8 mouse cellular contexts compared by ENCODE assay signal in genomic region chr16:52453971-52454514, GRCm38 (mm10). TPM values are rescaled to one million over a fixed set of nuclear protein-coding genes. Genes with fewer than 3 reads are reported as not detected.
DNase-seq lines count a peak whose midpoint lies in the region; ATAC-seq and TF ChIP-seq lines count a peak whose summit lies in the region.

Gene Alcam, minus strand, starts transcription at chr16:52454074.

- H3K36me3 ChIP-seq in kidney, embryonic 14.5 days (ENCODE audit: control insufficient read depth, insufficient read depth, low read length): no peaks in the 10 kb centered on the region
- no peaks in the 10 kb centered on the region for H3K36me3 ChIP-seq in limb, embryonic 15.5 days
- H3K36me3 ChIP-seq in midbrain, postnatal 0 days (ENCODE audit: insufficient read depth, low read length): no peaks in the 10 kb centered on the region
- no peaks in the 10 kb centered on the region for H3K36me3 ChIP-seq in stomach, embryonic 16.5 days (ENCODE audit: control insufficient read depth, insufficient read depth, low read length)

- no peaks in the 10 kb centered on the region for H3K4me1 ChIP-seq in kidney, embryonic 14.5 days (ENCODE audit: control insufficient read depth, insufficient read depth, low read length)
- peaks cover 8% of the 10 kb centered on the region; the same call in 1 of the 2 replicates for H3K4me1 ChIP-seq in limb, embryonic 15.5 days
- 0 out of 2 replicates have a peak, but pooled peaks cover 5% of the 10 kb centered on the region for H3K4me1 ChIP-seq in midbrain, postnatal 0 days (ENCODE audit: insufficient read depth, low read length)
- H3K4me1 ChIP-seq in stomach, embryonic 16.5 days (ENCODE audit: control insufficient read depth, insufficient read depth, low read length): no peaks in the 10 kb centered on the region; the same call in 1 of the 2 replicates

- WGBS in kidney, embryonic 14.5 days: 2% methylated on average over 14 of the region's 14 CpGs
- under 1% methylated on average over 14 of the region's 14 CpGs for WGBS in limb, embryonic 15.5 days
- under 1% methylated on average over 14 of the region's 14 CpGs for WGBS in midbrain, postnatal 0 days
- WGBS in stomach, embryonic 16.5 days: 2% methylated on average over 14 of the region's 14 CpGs

- H3K27ac ChIP-seq in kidney, embryonic 14.5 days (ENCODE audit: low read depth, low read length): peak within 1 kb of the TSS; percentile 76; the same call in 1 of the 2 replicates
- peak within 1 kb of the TSS; percentile 48 for H3K27ac ChIP-seq in limb, embryonic 15.5 days
- peak within 1 kb of the TSS; percentile 79 for H3K27ac ChIP-seq in midbrain, postnatal 0 days (ENCODE audit: low read depth, low read length)
- H3K27ac ChIP-seq in stomach, embryonic 16.5 days (ENCODE audit: low read length): peak within 1 kb of the TSS; percentile 85

- peak within 1 kb of the TSS; percentile 74 for H3K4me3 ChIP-seq in kidney, embryonic 14.5 days (ENCODE audit: low read length)
- H3K4me3 ChIP-seq in limb, embryonic 15.5 days: peak within 1 kb of the TSS; percentile 61
- peak within 1 kb of the TSS; percentile 74 for H3K4me3 ChIP-seq in midbrain, postnatal 0 days (ENCODE audit: low read depth, low read length)
- peak within 1 kb of the TSS; percentile 90 for H3K4me3 ChIP-seq in stomach, embryonic 16.5 days (replicated peaks; ENCODE audit: low read length)

- no peaks in the 10 kb centered on the region for H3K27me3 ChIP-seq in kidney, embryonic 14.5 days (ENCODE audit: control insufficient read depth, insufficient read depth, low read length)
- H3K27me3 ChIP-seq in limb, embryonic 15.5 days: no peaks in the 10 kb centered on the region
- no peaks in the 10 kb centered on the region for H3K27me3 ChIP-seq in midbrain, postnatal 0 days (ENCODE audit: insufficient read depth, low read length)
- H3K27me3 ChIP-seq in stomach, embryonic 16.5 days (ENCODE audit: control insufficient read depth, insufficient read depth, low read length): no peaks in the 10 kb centered on the region

- no peaks in the 10 kb centered on the region for H3K9me3 ChIP-seq in kidney, embryonic 14.5 days (ENCODE audit: control insufficient read depth, low read length)
- H3K9me3 ChIP-seq in limb, embryonic 15.5 days: no peaks in the 10 kb centered on the region
- H3K9me3 ChIP-seq in midbrain, postnatal 0 days (ENCODE audit: low read length): no peaks in the 10 kb centered on the region
- H3K9me3 ChIP-seq in stomach, embryonic 16.5 days (replicated peaks; ENCODE audit: control insufficient read depth, low read length): no peaks in the 10 kb centered on the region

- peak within 1 kb of the TSS; percentile 50 for H3K9ac ChIP-seq in kidney, embryonic 14.5 days (ENCODE audit: low read depth, low read length)
- H3K9ac ChIP-seq in limb, embryonic 15.5 days: peak within 1 kb of the TSS; percentile 44
- peak within 1 kb of the TSS; percentile 70 for H3K9ac ChIP-seq in midbrain, postnatal 0 days (replicated peaks; ENCODE audit: low read length, poor library complexity, severe bottlenecking)
- peak within 1 kb of the TSS; percentile 71 for H3K9ac ChIP-seq in stomach, embryonic 16.5 days (ENCODE audit: low read length)

- peak; percentile 22 for DNase-seq in kidney, adult 18-20 months
- no peak for DNase-seq in kidney, adult 11 months
- peak; percentile 26 to 41 for DNase-seq in cerebellum, postnatal 4 days (ENCODE audit: low spot score in 2 of 2)
- DNase-seq in midbrain, postnatal 0 days (ENCODE audit: low spot score): peak; percentile 78

- peak within 1 kb of the TSS; percentile 88 for H3K4me2 ChIP-seq in kidney, embryonic 14.5 days (replicated peaks; ENCODE audit: low read depth, low read length)
- peak within 1 kb of the TSS; percentile 82 for H3K4me2 ChIP-seq in limb, embryonic 15.5 days
- H3K4me2 ChIP-seq in midbrain, postnatal 0 days (ENCODE audit: low read depth, low read length, poor library complexity, severe bottlenecking): peak within 1 kb of the TSS; percentile 72
- peak within 1 kb of the TSS; percentile 94 for H3K4me2 ChIP-seq in stomach, embryonic 16.5 days (ENCODE audit: low read depth, low read length)

- ATAC-seq in granulocyte monocyte progenitor cell, adult 5-6 weeks (replicated peaks; ENCODE audit: poor library complexity, severe bottlenecking): no peak
- ATAC-seq in kidney, embryonic 14.5 days (ENCODE audit: low FRiP score, low TSS enrichment): no peak
- no peak for ATAC-seq in limb, embryonic 15.5 days (ENCODE audit: insufficient number of reproducible peaks, low FRiP score, low TSS enrichment, low read depth)
- ATAC-seq in midbrain, postnatal 0 days (ENCODE audit: low FRiP score): no peak
- no peak for ATAC-seq in stomach, embryonic 16.5 days (ENCODE audit: insufficient read depth, low FRiP score)

- TF ChIP-seq CTCF in midbrain, postnatal 0 days (IDR thresholded peaks at IDR 0.05): peak; percentile 35

RNA-seq across cellular contexts. Expression of gene Alcam, which starts in this region (rescaled TPM):
- total RNA-seq in granulocyte monocyte progenitor cell, adult 5-6 weeks (2014; fragmentation: Nextera tagmentation): 10.9 and 28.9 TPM in 2 replicates
- total RNA-seq in granulocyte monocyte progenitor cell, adult 5-6 weeks (2017): 45.0 and 45.8 TPM in 2 replicates
- 101 and 106 TPM in 2 replicates for polyA plus RNA-seq in kidney, embryonic 14.5 days (2014; fragmentation: Nextera tagmentation; extraction: Ambion mirVana)
- polyA plus RNA-seq in limb, embryonic 15.5 days (2015; fragmentation: Nextera tagmentation; extraction: Ambion mirVana): 12.1 and 26.7 TPM in 2 replicates
- 147 and 154 TPM in 2 replicates for total RNA-seq in midbrain, postnatal 0 days (2014; rRNA removed)
- 37.5 and 40.3 TPM in 2 replicates for polyA plus RNA-seq in midbrain, postnatal 0 days (2015; fragmentation: Nextera tagmentation; extraction: Ambion mirVana)
- 61.2 and 62.5 TPM in 2 replicates for polyA plus RNA-seq in stomach, embryonic 16.5 days (2015; fragmentation: Nextera tagmentation; extraction: Ambion mirVana)
